In genomic region chr6:145435156-145435555, GRCm38 (mm10) we compare ENCODE assay signal across 25 mouse cellular contexts.
A peak's percentile ranks its signal among the peaks of the same experiment; 100 is the strongest.
DNase-seq lines count a peak whose midpoint lies in the region; ATAC-seq and TF ChIP-seq lines count a peak whose summit lies in the region.
"Had no signal": no experiment of that assay in that cellular context is flagged by ENCODE, and none has a peak within 500 bp of the region (broad histone marks: within the 10 kb centered on the region; RNA-seq: fewer than 3 reads in every experiment).

No protein-coding gene starts in this region.

- no peak overlapping the region for H3K4me3 ChIP-seq in heart, embryonic 12.5 days
- H3K4me3 ChIP-seq in kidney, adult 2 months (ENCODE audit: insufficient read depth, low read depth, low read length) = no peak overlapping the region
- no peak overlapping the region for H3K4me3 ChIP-seq in kidney, embryonic 15.5 days (replicated peaks)
- H3K4me3 ChIP-seq: embryonic facial prominence, embryonic 10.5 days; forebrain, embryonic 10.5 days; hindbrain, embryonic 10.5 days; intestine, embryonic 15.5 days; layer of hippocampus, adult 2 months; midbrain, embryonic 10.5 days had no signal

- peaks cover 44% of the 10 kb centered on the region for H3K4me1 ChIP-seq in heart, embryonic 12.5 days (replicated peaks)
- no peaks in the 10 kb centered on the region for H3K4me1 ChIP-seq in kidney, adult 2 months (ENCODE audit: control insufficient read depth, insufficient read depth, low read length)
- H3K4me1 ChIP-seq in kidney, embryonic 15.5 days = no peaks in the 10 kb centered on the region

- no peak for TF ChIP-seq POLR2A in kidney, adult 2 months (IDR thresholded peaks at IDR 0.05; ENCODE audit: low read depth, low read length)

- DNase-seq in adrenal gland, postnatal 10 days = peak; percentile 48
- DNase-seq in adrenal gland, postnatal 25 days = no peak
- DNase-seq in heart, postnatal 36 days = no peak
- DNase-seq in kidney, adult 2 months = peak; percentile 17
- DNase-seq in layer of hippocampus, adult 8-10 months (ENCODE audit: low spot score in 2 of 2) = no peak
- DNase-seq: adrenal gland, adult 8-10 months; cerebellum, adult 11 months; cerebellum, adult 9-11 months; gastrocnemius, postnatal 14 days; kidney, adult 9 months; kidney, postnatal 25 days; layer of hippocampus, postnatal 36 days; thymus, adult 18-20 months; thymus, postnatal 36 days had no signal

- no peaks in the 10 kb centered on the region for H3K27me3 ChIP-seq in heart, embryonic 12.5 days (replicated peaks)
- H3K27me3 ChIP-seq in kidney, adult 2 months (replicated peaks; ENCODE audit: control insufficient read depth, insufficient read depth, low read length) = no peaks in the 10 kb centered on the region
- H3K27me3 ChIP-seq in kidney, embryonic 15.5 days = no peaks in the 10 kb centered on the region
- H3K27me3 ChIP-seq: intestine, embryonic 15.5 days had no signal

- WGBS in heart, embryonic 12.5 days = 79% methylated on average over 1 of the region's 1 CpGs
- WGBS in kidney, adult 2 months = 90% methylated on average over 1 of the region's 1 CpGs
- WGBS in kidney, embryonic 15.5 days = 91% methylated on average over 1 of the region's 1 CpGs

- no peak overlapping the region for H3K4me2 ChIP-seq in heart, embryonic 12.5 days
- no peak overlapping the region for H3K4me2 ChIP-seq in kidney, embryonic 15.5 days
- H3K4me2 ChIP-seq: intestine, embryonic 15.5 days had no signal

- no peaks in the 10 kb centered on the region for H3K9me3 ChIP-seq in heart, embryonic 12.5 days (replicated peaks)
- no peaks in the 10 kb centered on the region for H3K9me3 ChIP-seq in kidney, embryonic 15.5 days (replicated peaks)
- H3K9me3 ChIP-seq: embryonic facial prominence, embryonic 10.5 days; forebrain, embryonic 10.5 days; hindbrain, embryonic 10.5 days; intestine, embryonic 15.5 days; midbrain, embryonic 10.5 days had no signal

- TF ChIP-seq CTCF in kidney, adult 2 months (conservative IDR thresholded peaks at IDR 0.05; ENCODE audit: insufficient read depth, insufficient read length, low read depth, low read length) = no peak

- H3K27ac ChIP-seq in heart, embryonic 12.5 days (ENCODE audit: poor library complexity, severe bottlenecking) = 0 out of 2 replicates have a peak overlapping the region, but pooled peaks have one; percentile 37
- no peak overlapping the region for H3K27ac ChIP-seq in kidney, adult 2 months (ENCODE audit: insufficient read depth, low read depth, low read length)
- no peak overlapping the region for H3K27ac ChIP-seq in kidney, embryonic 15.5 days
- H3K27ac ChIP-seq: embryonic facial prominence, embryonic 10.5 days; forebrain, embryonic 10.5 days; hindbrain, embryonic 10.5 days; intestine, embryonic 15.5 days; layer of hippocampus, adult 2 months; midbrain, embryonic 10.5 days had no signal

- intact Hi-C loops in heart, postnatal 36 days (cut with DNase I) = no loop called here

- H3K9ac ChIP-seq in heart, embryonic 12.5 days = no peak overlapping the region
- no peak overlapping the region for H3K9ac ChIP-seq in kidney, embryonic 15.5 days
- H3K9ac ChIP-seq: intestine, embryonic 15.5 days had no signal

- no peaks in the 10 kb centered on the region for H3K36me3 ChIP-seq in heart, embryonic 12.5 days
- H3K36me3 ChIP-seq in kidney, adult 2 months (ENCODE audit: control insufficient read depth, insufficient read depth, low read length) = no peaks in the 10 kb centered on the region
- H3K36me3 ChIP-seq in kidney, embryonic 15.5 days = no peaks in the 10 kb centered on the region
- H3K36me3 ChIP-seq: embryonic facial prominence, embryonic 10.5 days; forebrain, embryonic 10.5 days; hindbrain, embryonic 10.5 days; intestine, embryonic 15.5 days; midbrain, embryonic 10.5 days had no signal

- no peak for ATAC-seq in heart, embryonic 12.5 days (ENCODE audit: insufficient number of reproducible peaks, low FRiP score)
- no peak for ATAC-seq in kidney, embryonic 15.5 days (replicated peaks; ENCODE audit: low FRiP score)
- ATAC-seq: forebrain, embryonic 16.5 days; hindbrain, embryonic 16.5 days; midbrain, embryonic 16.5 days had no signal

Comparison
In these comparisons a context has a peak if more than half of its experiments do, and no peak if none do; other contexts are left out.
1. DNase-seq: peak in adrenal gland, postnatal 10 days (single experiment) and kidney, adult 2 months (single experiment); none in adrenal gland, postnatal 25 days (single experiment), heart, postnatal 36 days (0 of 2) and layer of hippocampus, adult 8-10 months (0 of 2).